Mouse (Mus musculus) embryo, embryonic 10 days (tissue): ENCODE results near the gene Thrap3.
"Not testable (repeated sequence)": the region's sequence is repeated elsewhere in the genome, so short reads cannot be mapped to it uniquely, and the experiment has no call there.

Source experiments
- DNase-seq: peaks from one replicate; pipeline ENCODE4 v3.0.0-alpha.2; 2015; ENCODE audit warnings: low spot score

Gene Thrap3

DNA sequence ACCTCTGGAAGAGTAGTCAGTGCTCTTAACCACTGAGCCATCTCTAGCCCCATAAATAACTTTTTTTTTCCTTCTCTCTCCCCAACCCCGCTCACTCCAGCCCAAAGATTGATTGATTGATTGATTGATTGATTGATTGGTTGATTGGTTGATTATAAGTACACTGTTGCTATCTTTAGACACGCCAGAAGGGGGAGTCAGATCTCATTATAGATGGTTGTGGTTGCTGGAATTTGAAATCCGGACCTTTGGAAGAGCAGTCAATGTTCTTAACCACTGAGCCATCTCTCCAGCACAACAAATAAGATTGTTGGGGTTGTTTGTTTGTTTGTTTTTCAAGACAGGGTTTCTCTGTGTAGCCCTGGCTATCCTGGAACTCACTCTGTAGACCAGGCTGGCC is 17.0 kb upstream of the Thrap3 start:
- DNase-seq: not testable (repeated sequence)

DNA sequence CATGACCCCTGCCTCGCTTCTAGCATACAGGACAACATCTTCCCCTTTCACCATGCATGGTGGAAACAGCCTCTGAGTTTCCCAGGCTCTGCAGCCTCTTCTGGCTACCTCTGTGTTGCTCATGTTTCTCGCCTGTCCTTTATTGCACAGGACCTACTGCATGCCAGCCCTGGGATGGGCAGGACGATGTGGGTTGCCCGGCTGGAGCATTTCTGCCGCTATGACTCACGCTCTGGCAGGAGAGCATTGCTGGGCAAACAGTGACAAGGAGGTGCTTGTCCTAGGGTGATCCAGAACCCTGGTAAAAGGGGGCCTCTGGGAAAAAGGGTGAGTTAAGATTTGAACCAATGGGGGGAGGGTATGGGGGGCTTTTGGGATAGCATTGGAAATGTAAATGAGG is 15.2 kb upstream of the Thrap3 start:
- DNase-seq: no peak

DNA sequence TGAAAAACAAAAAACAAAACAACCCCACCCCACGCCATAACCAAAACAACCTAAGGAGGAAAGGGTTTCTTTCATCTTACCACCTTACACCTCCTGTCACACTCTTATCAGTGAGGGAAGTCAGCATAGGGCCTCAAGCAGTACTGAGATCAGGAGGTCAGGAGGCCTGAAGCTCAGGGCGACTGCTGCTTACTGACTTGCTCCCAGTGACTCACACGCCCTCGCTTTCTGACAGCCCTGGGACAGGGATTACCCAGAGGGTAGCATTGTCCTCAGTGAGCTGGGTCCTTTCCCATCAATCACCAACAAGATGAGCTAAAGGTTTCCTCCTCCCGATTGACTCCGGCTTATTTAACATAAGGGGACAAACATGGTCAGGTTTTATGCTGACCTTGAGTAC is 4.5 kb upstream of the Thrap3 start:
- no peak for DNase-seq

DNA sequence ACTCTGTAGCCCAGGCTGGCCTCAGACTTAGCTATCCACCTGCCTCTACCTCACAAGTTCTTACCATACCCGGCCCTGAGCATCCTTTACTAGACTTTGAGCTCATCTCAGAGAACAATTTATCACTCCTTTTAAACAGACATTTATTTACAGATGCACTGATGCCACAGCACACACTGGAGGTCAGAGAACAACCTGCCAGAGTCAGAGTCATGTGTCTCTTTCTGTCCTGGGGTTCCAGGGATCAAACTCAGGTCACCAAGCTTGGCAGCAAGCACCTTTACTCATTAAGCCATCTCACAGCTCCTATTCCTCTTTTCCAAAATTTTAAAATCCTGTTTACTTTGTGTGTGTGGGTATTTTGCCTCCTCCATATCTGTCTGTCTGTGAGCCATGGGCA is 2.8 kb upstream of the Thrap3 start:
- no peak for DNase-seq

DNA sequence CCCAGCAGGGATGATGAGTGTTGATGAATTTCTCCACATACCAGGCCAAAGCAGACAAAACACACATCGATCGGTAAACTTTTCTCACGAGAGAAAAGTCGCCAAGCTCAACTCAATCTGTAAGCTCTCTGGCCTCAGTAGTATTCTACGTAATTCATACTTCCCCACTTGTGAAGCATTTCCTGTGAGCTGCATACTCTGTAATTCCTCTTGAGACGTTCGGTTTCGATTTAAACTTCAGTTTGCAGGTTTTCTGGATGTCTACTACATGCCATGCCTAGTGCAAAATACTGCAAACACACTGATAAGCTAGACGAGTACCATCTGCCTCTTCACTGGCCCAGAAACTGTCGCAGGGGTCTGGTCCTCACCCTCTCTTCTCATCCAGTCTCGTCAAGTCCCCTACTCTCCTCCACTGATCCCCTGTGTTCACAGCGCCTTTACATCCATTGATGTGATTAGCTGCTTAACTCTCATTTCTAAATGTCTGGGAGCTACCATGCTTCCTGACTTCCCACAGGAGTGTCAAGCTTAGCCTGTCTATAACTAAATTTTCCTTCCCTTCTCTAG is 2.2 kb upstream of the Thrap3 start:
- DNase-seq: no peak

DNA sequence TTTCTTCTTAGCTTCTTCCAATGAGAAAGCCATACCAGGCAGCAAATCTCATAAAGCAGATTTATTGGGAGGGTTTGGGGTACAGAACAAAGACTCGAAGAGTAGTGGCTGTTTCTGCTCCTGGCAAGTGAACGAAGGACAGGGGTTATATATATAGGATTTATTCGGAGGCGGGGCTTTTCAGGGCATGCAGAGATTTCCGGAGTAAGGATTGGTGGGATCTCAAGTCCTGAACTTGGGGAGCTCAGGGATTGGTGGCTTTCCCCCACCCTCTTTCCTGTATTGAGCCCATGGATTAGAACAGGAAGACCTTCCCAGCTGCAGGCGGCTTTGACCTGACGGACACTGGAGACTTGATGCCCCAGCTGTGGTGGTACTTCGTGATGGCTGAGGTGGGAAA is 1.5 kb upstream of the Thrap3 start:
- DNase-seq: no peak

DNA sequence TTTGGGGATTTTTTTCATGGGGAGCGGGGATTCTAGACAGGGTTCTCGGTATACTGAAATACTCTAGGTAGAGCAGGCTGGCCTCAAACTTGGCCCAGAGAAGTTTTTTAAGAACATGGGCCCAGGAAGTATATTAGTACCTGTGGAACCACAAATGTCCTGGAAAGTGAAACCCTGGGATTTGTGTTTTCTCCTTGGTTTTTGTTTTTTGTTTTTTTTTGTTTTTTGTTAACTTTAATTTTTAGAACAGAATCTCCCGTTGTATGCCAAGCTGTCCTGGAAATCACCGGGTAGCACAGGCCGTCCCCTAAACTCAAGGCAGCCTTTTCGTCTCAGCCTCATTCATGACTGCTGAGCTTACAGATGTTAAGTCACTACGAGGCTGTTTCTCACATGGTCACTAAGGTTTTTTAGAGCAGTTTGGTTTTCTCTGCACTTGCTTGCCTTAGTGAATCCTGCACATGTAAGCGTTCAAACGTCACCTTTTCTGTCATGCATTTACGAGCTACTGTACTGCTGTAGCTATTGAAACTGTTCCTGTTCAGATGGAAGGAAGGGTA is 856 bp upstream of the Thrap3 start:
- no peak for DNase-seq

DNA sequence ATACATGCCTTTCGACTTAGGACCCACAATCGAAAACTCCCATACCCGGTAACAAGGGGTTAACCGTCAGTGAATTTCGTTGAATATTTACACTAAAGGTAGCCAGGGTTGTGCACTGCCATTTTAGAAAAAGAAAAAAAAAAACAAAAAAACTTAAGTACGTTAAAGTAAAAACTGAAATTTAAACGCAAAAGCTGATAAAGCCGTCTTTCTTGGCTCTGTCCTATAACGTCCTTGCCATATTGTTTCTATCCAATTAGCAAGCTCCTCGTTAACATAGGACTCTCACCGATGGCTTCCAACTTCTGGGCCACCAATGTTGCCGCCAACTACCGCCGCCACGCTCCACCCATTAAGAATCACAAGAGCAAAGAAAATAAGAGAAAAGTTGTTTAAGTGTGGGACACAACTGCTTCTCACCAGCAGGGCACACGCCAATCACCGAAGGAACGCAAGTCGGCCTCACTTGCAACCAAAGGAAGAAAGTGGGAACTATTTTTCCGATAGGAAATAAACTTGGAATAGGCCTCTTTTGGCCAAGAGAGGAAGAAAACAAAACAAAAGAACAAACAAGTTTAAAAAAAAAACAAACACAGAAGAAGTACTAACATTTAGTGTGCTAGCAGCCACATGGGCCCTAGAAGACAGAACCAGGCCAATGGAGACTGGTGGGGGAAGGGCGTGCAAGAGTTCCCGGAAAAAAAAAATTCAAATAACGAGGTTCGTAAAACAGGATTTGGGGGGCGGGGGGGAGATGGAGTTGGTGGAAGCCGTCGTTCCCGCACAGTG is 852 bp downstream of the Thrap3 start:
- peak; percentile 67 for DNase-seq

DNA sequence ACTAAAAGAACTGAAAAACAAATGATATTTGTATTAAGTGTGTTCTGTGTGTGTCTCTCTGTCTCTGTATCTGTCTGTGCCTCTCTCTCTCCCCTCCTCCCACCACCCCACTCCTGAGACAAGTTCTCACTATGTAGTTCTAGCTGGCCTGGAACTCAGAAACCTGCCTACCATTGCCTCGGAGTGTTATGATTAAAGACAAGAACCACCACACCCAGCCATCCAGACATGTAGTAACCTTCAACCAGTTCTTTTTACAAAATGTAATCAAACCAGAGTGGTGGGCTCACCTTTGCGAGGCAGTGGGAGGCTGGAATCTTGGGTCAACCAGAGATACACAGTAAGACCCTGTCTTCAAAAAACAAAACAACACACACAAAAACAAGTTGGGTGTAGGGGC is 1.9 kb downstream of the Thrap3 start:
- no peak for DNase-seq

DNA sequence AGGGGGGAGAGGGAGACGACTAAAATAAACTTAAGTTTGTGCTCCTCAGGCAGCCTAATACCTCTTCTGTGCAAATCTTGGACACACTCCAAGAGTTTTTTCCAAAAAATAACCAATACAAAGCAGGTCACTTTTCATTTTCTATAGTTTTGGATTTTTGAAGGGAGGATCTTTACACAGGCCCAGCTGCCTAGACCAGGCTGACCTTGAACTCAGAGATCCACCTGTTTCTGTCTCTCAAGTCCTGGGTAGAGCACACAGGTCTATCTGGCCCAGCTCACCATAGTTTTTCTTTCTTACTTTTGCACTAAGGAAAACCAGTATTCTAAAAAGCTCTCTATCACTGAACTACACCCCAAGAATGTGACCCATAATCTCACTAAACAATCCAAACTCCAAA is 2.5 kb downstream of the Thrap3 start:
- no peak for DNase-seq

DNA sequence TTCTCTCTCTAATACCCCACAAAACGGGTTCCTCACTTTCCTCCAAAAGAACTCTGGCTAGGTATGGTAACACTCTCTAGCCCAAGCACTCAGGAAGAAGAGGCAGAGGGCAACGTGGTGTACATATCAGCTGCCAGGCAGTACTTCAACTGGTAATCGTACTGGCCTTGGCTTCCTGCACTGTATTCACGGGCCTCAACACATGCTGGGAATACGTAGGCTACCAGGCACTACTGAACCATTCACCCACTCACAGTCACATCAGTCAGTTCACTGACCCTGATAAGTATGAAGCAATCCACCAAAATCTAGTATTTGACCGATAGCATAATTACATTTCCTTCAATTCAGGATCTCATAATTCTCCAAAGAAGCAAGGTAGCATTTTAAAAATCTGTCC is 3.0 kb downstream of the Thrap3 start:
- no peak for DNase-seq

DNA sequence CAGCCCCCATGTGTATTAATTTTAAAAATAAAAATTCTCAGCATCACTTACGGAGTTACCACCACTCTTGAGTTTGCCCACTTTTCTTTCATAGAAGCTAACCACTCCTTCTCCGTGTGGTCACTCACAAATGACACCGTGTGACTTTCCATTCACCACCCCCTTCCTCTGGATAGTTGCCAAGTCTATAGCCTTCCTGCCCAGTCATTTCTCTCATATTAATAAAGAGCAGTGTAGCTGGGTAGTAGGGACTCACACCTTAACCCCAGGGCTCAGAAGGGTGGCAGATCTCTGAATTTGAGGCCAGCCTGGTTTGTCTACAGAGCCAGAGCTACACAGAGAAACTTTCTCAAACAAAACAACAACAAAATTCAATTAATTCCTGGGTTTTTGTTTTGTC is 5.1 kb downstream of the Thrap3 start:
- no peak for DNase-seq

DNA sequence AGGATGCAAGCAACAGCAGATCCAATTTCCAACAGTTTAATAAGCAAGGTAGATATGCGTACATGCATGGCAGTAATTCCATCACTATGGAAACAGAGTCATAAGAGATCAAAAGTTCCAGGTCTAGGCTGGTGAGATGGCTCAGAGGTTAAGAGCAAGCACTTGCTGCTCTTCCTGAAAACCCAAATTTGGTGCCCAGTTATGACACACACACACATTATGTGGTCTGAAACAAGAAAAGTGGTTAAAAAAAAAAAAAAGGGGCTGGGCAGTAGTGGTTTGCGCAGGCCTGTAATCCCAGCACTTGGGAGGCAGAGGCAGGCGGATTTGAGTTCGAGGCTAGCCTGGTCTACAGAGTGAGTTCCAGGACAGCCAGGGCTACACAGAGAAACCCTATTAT is 7.6 kb downstream of the Thrap3 start:
- DNase-seq: no peak

DNA sequence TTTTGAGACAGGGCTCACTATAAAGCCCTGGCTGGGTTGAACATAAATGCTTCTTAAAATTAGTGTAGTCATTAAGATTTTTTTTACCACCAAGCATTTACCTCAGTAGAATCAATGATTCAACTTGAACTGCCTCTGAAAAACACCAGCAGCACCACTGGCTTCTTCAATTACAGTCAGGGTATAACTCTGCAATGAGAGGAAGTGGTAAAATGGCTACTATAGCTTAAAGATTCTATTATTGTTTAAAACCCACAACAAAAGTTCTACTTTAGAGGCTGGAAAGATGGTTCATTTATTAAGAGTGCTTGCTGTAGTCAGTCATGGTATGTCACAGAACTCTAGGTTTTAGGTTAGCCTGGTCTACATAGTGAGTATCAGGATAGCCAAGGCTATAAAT is 8.3 kb downstream of the Thrap3 start:
- no peak for DNase-seq

DNA sequence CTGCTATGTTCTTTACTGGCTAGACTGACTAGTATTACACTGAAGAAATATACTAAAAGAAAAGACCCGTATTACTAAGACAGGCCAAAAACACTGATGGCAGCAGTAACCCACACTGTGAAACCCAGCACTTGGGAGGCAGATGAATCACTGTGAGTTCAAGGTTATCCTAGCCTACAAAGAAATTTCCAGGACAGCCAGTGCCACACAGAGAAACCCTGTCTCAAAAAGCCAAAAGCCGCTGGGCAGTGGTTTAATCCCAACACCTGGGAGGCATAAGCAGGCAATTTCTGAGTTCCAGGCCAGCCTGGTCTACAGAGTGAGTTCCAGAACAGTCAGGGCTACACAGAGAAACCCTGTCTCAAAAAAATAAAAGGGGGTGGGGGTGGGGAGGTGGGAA is 11.9 kb downstream of the Thrap3 start:
- no peak for DNase-seq

DNA sequence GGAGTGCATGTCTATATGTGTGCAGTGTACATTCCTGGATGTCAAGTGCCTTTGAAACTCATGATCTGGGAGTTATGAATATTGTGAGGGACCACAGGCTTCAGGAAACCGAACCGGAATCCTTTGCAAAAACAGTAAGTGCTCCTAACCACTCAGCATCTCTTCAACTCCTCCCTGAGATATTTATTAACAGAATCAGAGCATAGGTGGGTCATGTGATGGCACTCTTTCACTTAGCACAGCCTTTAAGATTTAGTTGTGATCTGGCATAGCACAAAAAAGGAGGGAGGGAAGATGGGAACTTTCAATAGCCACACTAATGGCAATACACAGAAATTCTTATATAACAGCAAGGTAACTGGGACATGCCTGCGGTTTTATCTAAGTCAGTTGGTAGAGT is 15.5 kb downstream of the Thrap3 start:
- no peak for DNase-seq

DNA sequence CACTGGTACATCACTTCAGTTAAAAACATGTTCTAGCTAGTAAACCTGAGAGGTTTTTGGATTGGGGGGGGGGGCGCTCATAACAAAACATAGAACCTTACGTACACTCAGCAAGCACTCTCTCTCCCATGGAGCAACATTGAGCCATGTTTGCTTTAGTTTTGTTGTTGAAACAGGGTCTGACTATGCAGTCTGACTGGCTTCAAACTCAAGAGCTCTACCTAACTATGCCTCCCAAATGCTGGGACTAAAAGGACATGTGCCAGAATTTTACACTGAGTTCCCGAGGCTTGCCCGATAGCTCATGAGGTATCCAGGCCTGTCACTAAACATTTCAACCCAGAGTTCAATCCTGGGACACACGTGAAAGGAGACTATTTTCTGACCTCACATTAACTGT is 19.5 kb downstream of the Thrap3 start:
- no peak for DNase-seq

DNA sequence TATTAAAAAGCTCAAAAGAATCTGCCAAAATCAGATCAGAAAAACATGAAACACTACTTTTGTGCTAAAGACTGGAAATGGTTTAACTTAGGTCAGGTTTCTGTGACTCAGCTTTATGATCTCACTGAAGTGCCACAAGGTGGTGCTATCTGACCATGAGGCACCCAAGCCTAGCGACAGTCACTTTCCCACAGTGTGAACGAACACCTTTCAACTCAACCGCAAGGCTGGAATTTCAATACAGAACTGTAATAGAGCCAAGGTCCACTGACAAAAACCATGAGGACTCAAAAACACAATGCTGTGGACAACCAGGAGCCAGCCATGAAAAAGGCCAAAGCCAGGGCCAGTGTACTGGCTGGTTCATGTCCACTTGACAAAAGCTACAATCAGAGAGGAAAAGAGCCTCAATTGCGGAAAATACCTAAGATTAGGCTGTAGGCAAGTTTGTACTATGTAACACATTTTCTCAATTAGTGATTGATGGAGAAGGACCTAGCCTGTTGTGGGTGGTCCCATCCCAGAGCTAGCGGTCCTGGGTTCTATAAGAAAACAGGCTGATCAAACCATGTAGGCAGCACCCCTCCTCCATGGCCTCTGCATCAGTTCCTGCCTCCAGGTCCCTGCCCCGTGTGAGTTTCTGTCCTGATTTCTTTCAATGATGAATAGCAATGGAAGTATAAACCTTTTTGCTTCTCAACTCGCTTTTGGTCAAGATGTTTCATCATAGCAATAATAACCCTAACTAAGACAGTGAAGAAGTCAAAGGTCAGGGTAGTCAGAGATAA is 21.2 kb downstream of the Thrap3 start:
- DNase-seq: peak; percentile 69

DNA sequence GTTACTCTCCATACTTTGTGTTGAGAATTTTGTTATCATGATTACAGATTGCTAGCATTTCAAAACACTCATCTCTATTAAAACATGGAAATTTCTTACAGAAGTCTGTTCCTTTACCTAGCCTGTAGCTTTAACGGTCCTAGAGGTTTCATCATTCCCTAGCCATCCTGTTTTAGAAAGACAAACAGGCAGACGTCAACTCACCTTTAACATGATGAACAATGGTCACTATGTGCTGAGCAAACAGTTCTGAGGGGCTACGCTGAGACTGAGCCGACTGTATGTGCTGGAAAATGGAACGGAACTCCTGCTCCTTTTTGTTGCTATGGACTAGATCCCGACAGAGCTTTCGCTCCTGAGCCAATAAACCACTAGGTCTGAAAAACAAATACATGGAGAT is 26.6 kb downstream of the Thrap3 start:
- not testable (repeated sequence) for DNase-seq

DNA sequence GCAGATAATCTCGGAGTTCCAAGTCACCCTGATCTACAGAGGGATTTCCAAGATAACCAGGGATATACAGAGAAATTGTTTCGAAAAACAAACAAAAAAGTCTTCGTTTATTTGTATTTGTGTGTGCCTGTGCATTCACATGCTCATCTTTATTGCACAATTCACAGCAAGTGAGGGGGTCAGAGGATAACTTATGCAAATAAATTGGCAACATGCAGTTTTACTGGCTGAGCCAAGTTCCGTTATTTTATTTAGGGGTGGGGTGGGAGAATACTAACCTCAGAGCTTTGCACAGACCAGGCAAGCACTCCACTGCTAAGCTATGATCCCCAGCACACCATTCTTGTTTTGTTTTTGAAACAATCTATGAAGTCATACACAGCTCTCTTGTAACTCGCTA is 28.8 kb downstream of the Thrap3 start:
- DNase-seq: no peak

DNA sequence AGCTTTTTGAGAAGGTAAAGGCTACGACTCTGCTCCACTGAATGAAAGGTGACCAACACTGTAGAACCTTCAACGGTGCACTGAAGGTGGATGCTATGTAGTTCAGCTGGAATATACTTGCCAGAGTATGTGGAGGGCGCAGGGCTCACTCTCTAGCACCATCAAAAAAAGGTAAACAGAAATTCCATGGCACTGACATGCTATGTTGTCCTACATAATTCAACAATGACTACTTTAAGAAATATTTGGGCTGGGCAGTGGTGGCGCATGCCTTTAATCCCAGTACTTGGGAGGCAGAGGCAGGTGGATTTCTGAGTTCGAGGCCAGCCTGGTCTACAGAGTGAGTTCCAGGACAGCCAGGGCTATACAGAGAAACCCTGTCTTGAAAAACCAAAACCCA is 31.8 kb downstream of the Thrap3 start:
- not testable (repeated sequence) for DNase-seq

DNA sequence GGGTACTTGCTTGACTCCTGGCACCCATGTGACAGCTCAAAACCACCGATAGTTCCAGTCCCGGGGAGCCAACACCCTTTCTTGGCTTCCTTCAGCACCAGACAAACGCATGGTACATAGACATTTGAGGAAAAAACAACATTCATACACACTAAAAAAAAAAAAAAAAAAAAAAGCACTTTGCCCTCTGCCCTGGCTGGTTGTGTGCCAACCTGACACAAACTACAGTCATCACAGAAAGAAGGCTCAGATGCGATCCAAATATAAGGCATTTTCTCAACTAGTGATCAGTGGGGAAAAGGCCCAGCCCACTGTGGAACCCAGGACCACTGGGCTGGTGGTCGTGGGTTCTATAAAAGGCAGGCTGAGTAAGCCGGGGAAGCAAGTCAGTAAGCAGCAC is 33.7 kb downstream of the Thrap3 start:
- DNase-seq: no peak

DNA sequence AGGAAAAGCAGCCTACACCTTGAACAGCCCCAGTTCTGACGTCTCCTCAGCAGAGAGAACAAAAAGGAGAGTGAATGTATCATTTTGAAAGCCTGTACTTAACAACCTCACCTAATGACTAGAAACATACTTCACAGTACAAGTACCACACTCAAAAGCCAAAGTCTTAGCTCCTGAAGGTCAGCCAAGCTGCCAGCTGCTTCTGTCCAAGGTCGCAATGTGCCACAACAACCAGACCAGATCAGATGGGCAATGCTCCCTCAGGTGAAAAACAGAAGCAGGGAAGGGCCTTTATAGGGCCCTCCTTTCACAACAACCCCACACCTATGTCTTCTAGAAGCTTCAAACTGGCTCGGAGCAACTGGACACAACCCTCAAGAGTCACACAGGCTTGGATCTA is 36.5 kb downstream of the Thrap3 start:
- no peak for DNase-seq
